Mouse (Mus musculus): Measurements from ENCODE around the gene Nfya.
"Not testable (repeated sequence)": the region's sequence is repeated elsewhere in the genome, so short reads cannot be mapped to it uniquely, and the experiment has no call there.

Gene Nfya

DNA sequence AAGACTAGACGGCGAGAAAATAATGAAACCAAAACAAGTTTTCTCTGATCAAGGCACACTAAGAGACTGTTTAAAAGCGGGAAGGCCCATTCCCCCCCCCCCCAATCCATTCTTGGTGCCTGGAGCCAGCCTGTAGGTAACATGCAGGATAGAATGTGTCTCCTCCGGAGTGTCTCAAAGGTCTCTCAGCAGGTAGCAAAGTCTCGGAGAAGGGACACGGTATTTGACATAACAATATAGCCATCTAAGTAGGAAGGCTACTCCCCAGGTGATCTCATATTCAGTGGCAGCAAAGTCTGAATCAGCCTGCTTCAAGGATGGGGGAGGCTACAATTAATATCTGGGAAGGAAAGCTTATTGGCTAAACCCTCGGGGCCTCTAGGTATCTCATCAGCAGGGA is 56.7 kb downstream of the Nfya start:
- ATAC-seq (ENCODE audit: insufficient number of reproducible peaks, low FRiP score, low TSS enrichment): not testable (repeated sequence)

DNA sequence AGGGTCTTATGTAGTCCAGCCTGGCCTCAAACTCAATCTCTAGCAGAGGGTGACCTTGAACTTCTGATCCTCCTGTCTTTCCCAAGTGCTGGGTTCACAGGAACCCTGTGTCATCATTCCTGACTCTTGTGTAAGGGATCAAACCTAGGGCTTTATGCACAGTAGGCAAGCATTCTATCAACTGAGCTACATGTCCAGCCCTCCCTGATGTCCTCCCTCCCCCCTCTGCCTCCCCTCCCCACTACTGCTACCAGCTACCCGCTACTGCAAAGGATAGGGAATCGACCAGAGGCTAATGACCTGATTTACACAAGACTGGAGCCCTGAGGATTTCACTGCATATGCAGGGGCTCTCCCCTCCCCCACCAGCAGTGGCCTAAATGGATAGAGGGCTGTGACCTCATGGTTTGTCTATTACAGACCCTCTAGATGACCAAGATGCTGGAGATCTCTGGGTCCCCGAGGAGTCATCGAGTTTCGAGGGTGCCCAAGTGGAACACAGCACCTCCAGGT is 59.0 kb downstream of the Nfya start:
- ATAC-seq (ENCODE audit: insufficient number of reproducible peaks, low FRiP score, low TSS enrichment): no peak

DNA sequence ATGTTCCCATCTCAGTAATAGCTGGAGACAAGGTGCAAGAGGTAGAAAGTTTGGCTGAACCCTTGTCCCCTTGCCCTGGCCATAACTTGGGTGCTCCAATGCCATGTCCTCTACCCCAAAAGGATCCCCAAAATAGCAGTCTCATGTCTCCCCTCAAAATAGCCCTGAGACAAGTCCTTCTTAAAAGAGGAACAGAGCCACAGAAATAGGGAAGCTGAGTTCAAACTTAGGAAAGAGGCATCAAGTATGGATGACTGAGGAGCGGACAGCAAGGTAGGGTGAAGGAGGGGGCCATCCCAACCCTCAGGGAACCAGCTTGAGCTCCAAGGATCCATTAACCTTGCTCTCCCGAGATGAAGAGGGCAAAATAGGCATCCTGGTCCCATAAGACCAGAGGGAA is 62.4 kb downstream of the Nfya start:
- ATAC-seq (ENCODE audit: insufficient number of reproducible peaks, low FRiP score, low TSS enrichment): no peak

DNA sequence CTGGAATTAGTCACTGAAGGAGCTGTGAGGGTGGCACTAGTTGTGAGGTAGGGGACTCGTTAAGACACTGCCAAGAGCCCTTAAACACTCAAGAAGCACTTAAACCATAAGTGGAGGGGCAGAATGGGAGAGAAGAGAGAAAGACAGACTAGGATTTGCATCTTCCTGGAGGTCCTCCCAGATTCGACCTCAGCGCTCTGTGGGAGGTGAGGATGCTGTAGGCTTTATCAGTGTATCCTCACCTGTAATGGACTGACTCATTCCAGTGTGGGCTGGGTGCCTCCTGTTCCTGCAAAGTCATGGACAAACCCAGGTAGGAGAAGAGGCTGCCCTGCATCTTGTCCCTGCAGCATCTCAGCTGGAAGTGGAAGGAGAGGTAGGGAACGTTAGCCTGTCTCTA is 62.9 kb downstream of the Nfya start:
- no peak for ATAC-seq (ENCODE audit: insufficient number of reproducible peaks, low FRiP score, low TSS enrichment)

DNA sequence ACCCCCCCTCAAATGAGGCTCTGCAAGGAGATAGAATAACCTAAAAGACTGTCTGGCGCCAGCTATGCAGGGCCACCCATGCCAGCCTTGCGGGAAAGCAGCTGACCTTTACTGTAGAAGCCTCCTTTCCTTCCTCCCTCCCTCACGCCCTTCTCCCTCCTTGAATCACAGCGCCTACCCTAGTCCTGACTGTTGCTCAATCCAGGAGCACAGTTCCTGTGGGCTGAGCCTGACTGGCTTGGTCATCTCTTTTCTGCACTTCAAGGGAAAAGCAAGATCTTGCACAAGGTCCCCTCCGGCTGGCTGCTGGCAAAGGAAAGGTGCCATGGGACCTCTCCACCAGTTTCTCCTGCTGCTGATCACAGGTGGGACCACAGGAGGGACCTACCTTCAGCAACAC is 63.5 kb downstream of the Nfya start, which contains the start of gene Trem2:
Gene Trem2 (plus strand): TSS at position 171 of the 400 bp plus-strand sequence.
- no peak for ATAC-seq (ENCODE audit: insufficient number of reproducible peaks, low FRiP score, low TSS enrichment)

DNA sequence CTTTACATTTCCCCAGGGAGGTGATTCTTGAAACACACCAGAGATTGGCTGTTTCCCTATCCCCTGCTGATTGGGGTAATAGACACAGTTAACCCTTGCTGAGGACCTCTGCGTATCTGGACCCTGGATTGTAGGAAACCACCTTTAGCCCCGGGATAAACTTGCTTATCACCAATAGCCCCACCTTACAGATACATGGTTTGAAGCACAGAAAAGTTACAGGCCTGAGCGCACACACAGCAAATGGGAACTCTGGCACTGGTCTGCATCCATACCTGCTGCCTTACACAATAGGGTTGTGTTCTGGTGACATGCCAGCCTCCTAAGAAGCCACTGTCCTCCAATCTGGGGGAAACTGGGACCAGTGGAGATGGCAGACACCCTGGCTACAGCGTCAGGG is 63.9 kb downstream of the Nfya start:
- no peak for ATAC-seq (ENCODE audit: insufficient number of reproducible peaks, low FRiP score, low TSS enrichment)

DNA sequence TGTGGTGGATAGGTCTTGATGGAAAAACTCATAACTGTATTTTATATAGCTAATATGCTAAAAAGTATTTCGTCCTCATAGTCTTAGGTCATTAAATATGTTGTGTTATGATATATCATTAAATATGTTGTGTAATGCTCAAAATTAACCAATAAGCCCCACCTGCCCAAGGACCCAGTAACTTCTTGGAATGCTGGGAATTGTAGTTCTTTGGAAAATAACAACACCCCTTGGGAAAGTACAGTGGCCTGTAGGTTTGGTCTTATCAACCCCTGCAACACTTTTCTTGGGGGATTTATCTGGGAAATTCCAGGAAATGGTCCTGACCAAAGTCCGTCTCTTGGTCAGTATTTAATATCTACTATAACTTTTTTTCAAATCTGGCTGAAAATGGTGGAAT is 66.6 kb downstream of the Nfya start:
- ATAC-seq (ENCODE audit: insufficient number of reproducible peaks, low FRiP score, low TSS enrichment): no peak

DNA sequence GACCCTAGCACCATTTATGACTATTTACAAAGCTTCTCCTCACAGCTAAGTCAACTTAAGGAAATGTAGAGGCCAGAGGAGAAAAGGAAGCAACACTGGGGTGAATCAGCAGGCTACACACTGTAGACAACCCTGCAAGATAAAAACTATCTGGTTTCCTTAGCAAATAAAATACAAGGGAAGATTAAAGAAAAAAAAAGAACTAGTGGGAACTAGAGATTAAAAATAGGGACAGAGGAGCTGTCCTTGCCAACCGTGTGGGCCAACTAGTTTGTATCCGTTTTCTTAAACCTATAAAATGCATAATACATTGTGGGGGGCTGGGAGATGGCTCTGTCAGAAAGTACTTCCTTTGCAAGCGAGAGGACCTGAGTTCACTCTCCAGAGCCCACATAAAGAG is 67.8 kb downstream of the Nfya start:
- no peak for ATAC-seq (ENCODE audit: insufficient number of reproducible peaks, low FRiP score, low TSS enrichment)

DNA sequence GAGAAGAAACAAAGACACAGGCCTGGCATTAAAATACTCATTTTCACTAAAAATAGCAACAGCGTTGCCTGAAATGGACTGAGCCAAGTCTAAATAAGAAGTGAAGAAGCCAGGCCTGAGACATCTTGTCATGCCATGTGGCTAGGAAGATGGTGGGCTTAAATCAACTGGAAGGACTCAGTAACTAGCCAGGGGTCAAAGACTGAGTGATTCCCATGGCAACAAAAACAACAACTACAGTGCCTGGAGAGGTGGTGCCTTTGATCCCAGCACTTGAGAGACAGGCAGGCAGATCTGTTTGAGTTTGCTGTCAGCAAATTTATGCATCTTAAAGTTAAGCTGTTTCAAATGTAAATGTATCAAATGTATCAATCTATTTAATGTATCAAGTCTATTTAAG is 69.4 kb downstream of the Nfya start:
- no peak for ATAC-seq (ENCODE audit: insufficient number of reproducible peaks, low FRiP score, low TSS enrichment)
